Mouse (Mus musculus) kidney, postnatal 36 days (tissue): ENCODE data around the gene Gba.
"Not testable (repeated sequence)": the region's sequence is repeated elsewhere in the genome, so short reads cannot be mapped to it uniquely, and the experiment has no call there.

Experiments used
- DNase-seq, 2 experiments: peaks; one replicate each; pipeline ENCODE4 v3.0.0; 2021 to 2022; ENCODE audit warnings: mixed read lengths in 2 of 2

The Gba gene

GRCm38 (mm10) chr3:89202253-89203141 lies at the start of gene Gba:
Gba (plus strand) TSS chr3:89202928.
- DNase-seq = peak; percentile 87 to 88

GRCm38 (mm10) chr3:89156951-89157350 lies 45.8 kb upstream of the Gba start:
- DNase-seq = no peak

DNA sequence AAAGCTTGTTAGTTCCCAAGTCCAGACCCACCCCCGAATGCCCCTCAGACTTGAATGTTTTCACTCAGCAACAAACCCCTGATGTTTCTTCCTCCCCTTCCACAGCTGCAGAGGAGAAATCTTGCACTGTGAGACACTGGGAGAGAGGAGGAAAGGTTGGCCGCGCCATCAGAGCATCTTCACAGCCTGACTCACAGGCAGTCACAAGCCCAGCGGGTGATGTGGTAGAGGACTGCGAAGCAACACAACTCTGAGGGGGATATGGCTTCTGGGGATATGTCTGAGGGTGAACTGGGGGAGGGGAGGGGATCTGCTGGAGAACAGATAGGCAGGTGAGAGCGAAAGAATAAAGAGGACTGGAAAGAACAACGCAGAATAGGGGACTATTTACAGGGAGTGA lies 44.1 kb upstream of the Gba start:
- no peak for DNase-seq

GRCm38 (mm10) chr3:89159211-89159610 lies 43.5 kb upstream of the Gba start:
- DNase-seq = peak; percentile 68 to 88

GRCm38 (mm10) chr3:89159616-89160344 lies 42.9 kb upstream of the Gba start, which contains the start of gene Hcn3:
Hcn3 (minus strand) TSS chr3:89160196.
- DNase-seq = peak; percentile 51 to 84

DNA sequence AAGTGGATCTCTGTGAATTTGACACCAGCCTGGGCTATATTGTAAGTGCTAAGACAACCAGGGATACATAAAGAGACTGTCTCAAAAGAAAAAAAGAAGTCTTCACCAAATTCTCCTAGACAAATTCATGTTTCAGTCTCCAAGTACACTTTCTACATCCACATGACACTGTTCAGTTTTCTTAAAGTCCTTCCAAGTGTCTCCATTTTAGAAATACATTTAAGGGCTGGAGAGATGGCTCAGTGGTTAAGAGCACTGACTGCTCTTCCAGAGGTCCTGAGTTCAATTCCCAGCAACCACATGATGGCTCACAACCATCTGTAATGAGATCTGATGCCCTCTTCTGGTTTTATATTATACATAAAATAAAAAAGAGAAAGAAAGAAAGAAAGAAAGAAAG lies 41.5 kb upstream of the Gba start:
- not testable (repeated sequence) for DNase-seq

DNA sequence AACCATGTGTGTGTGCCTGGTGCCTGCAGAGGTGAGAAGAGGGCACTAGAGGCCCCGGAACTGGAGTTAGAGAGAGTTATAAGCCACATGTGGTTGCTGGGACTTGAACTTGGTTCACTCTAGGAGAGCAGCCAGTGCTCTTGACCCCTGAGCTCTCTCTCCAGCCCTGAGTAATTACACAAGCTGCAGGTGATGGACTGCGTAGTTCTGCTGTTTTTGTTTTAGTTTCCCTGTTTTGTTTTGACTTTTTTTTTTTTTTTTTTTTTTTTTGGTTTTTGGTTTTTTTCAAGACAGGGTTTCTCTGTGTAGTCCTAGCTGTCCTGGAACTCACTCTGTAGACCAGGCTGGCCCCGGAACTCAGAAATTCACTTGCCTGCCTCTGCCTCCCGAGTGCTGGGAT lies 40.9 kb upstream of the Gba start:
- DNase-seq = no peak

DNA sequence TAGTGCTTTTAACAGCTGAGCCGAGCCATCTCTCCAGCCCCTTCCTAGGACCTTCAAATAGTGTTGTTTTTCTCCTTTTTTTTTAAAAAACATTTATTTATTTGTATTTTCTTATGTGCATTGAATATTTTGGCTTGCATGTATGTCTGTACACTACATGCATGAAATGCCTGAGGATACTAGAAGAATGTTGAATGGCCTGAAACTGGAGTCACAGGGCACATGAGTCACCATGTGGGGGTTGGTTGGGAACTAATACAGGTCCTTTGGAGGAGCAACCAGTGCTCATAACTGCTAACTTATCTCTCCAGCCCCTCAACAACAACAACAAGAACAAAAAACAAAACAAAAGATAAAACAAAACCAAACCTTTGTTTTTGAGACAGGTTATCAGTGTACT lies 39.6 kb upstream of the Gba start:
- no peak for DNase-seq

GRCm38 (mm10) chr3:89163643-89164245 lies 39.0 kb upstream of the Gba start:
- no peak for DNase-seq

- peak; percentile 96 to 98 for DNase-seq
Measured at GRCm38 (mm10) chr3:89164506-89165267, 38.0 kb upstream of the Gba start, which contains the start of gene Clk2. Clk2 (plus strand) TSS chr3:89164795.

- no peak for DNase-seq
Measured at GRCm38 (mm10) chr3:89165268-89165870, 37.4 kb upstream of the Gba start.

- no peak for DNase-seq
Measured at GRCm38 (mm10) chr3:89166945-89167344, 35.8 kb upstream of the Gba start.

DNA sequence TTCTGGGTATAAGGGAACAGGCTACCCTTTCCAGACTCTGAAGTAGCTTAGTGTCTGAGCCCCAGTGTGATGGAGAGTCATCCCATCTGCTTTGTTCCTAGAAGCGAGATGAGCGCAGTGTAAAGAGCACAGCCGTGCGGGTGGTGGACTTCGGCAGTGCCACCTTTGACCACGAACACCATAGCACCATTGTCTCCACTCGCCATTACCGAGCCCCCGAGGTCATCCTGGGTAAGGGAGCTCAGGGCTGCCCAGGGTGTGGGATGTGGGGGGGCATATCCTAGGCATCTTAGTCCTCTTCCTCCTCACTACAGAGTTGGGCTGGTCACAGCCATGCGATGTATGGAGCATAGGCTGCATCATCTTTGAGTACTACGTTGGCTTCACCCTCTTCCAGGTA lies 27.9 kb upstream of the Gba start:
- DNase-seq = no peak

GRCm38 (mm10) chr3:89175544-89175943 lies 27.2 kb upstream of the Gba start:
- no peak for DNase-seq

GRCm38 (mm10) chr3:89176421-89176820 lies 26.3 kb upstream of the Gba start:
- DNase-seq = no peak

GRCm38 (mm10) chr3:89177242-89178106 lies 25.3 kb upstream of the Gba start, which contains the start of gene Scamp3:
Scamp3 (plus strand) TSS chr3:89177473.
- DNase-seq = peak; percentile 89 to 96

- no peak for DNase-seq
Measured at GRCm38 (mm10) chr3:89178107-89178385, 24.7 kb upstream of the Gba start.

- no peak for DNase-seq
Measured at GRCm38 (mm10) chr3:89179056-89179455, 23.7 kb upstream of the Gba start.

DNA sequence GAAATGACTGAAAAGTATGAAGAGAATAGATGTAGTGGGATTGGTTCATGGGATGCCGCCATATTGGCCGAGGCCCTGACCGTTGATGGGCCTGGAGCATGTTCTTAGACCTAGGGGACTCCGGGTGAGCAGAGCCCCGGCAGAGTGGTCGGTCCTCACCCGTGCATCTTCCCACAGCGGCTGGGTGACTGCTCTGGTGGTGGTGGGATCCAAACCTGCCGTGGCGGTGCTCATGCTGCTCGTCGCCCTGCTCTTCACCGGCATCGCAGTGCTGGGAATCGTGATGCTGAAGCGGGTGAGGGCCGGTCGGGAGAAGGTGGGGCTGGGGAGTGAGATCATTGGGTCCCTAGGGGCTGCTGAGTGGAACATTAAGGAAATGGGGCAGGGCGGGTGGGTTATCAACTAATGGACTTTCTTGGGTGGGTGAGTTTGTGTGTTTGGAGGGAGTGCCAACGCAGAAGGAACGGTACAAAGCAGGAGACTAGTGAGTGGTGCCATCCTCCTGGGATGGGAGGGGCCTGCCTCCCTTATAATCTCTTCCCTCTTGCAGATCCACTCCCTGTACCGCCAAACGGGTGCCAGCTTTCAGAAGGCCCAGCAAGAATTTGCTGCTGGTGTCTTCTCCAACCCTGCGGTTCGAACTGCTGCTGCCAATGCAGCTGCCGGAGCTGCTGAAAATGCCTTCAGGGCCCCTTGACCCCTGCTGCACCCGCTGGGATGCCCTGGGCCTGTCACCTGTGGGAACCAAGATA lies 20.8 kb upstream of the Gba start:
- DNase-seq = no peak

GRCm38 (mm10) chr3:89182531-89183057 lies 20.1 kb upstream of the Gba start:
- DNase-seq = no peak
